Mouse (Mus musculus) erythroid progenitor cell, adult 5-6 weeks (primary cell): ENCODE data around the gene Pde4c. TPM values are rescaled to one million over a fixed set of nuclear protein-coding genes. Genes with fewer than 3 reads are reported as not detected.

Source experiments
- ATAC-seq: replicated peaks from 2 replicates; pipeline ENCODE4 v1.8.0; 2016; ENCODE audit warnings: moderate number of reproducible peaks, mild to moderate bottlenecking, moderate TSS enrichment, inconsistent platforms; ENCODE audit not compliant: poor library complexity, low FRiP score, severe bottlenecking
- total RNA-seq, 2 experiments: library from RNA; stranded (forward) in 1 of 2; stranded (reverse) in 1 of 2; fragments of 150-400 nt in 1 of 2; fragments of 186-747, 209-891 nt in 1 of 2; gene quantifications; 2 replicates each; pipeline versions ENCODE4 v1.2.3 to v1.2.4; 2015 to 2017; ENCODE audit warnings: low replicate concordance in 2 of 2

The Pde4c gene
- total RNA-seq, 2 experiments from 2014 or later = 0.84 TPM; not detected in 1

DNA sequence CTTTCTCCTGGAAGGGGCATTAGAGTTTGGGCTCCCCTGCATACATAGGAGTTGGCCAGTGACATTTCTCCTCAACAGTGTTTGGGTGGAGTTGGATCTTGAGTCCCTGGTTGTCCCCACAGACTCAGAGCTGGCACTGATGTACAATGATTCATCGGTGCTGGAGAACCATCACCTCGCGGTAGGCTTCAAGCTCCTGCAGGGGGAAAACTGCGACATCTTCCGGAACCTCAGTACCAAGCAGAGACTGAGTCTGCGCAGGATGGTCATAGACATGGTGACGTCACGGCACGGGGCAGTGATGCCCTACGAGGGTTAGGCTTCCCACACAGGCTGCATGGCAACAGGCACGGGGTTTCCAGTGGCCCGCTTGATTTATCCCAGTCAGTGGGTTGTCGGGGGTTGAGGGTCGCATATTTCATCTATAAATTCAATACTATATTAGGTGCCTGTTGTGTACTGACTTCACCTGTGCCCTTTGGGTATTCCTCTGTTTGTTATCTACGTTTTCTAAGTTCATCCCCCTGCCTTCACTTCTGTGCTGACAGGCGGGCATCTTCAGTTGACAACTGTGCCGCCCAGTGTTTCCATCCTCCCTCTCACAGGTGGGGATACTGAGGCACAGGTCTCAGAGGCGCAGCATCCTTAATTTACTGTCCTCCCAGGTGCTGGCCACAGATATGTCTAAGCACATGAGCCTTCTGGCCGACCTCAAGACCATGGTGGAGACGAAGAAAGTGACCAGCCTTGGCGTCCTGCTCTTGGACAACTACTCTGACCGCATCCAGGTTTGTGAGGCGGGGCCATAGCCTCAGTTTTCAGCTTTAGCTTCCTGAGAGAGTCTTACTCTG is 25.0 kb downstream of the Pde4c start:
- no peak for ATAC-seq

DNA sequence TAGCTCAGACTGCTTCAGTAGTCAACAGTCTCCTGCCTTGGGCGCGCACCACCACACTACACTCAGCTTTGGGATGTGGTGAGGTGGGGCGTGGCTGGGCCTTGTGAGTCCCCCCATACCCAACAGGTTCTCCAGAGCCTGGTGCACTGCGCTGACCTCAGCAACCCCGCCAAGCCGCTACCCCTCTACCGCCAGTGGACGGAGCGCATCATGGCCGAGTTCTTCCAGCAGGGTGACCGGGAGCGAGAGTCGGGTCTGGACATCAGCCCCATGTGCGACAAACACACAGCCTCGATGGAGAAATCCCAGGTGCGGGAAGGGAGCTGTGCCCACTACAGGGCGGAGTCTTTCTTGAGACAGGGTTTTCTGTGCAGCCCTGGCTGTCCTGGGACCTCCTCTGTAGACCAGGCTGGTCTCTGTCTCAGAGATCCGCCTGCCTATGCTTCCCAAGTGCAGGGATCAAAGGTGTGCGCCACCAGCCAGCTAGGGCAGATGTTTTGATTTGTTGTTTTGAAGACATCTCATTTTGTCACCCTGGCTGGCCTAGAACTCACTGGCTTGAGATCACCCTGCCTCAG is 25.7 kb downstream of the Pde4c start:
- ATAC-seq = 0 out of 2 replicates have a peak, but pooled peaks have one; percentile 21

DNA sequence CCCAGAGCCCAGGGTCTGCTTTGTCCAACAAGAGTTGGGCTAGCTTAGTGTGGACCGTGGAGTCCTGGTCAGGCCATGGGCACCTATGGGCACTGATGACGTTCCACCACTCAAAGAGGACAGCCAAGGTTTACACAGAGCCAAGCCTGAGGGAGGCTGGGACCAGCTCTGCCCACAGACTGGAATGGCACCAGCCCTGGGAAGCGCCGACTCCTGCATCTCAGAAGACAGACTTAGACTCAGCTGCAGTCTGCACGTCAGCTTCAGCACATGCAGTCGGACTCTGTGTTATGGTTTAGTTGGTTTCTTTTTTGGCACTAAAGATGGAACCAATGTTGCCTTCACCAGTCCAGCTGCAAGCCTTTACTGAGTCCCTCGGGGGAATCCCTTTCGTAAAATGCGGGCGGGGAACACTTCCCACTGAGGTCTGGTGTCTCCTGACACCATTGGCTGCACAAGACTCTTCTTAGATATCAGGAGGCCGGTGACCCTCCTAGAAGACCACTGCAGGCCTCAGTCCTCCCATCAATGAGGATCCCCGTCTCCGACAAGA is 26.7 kb downstream of the Pde4c start:
- ATAC-seq = no peak

DNA sequence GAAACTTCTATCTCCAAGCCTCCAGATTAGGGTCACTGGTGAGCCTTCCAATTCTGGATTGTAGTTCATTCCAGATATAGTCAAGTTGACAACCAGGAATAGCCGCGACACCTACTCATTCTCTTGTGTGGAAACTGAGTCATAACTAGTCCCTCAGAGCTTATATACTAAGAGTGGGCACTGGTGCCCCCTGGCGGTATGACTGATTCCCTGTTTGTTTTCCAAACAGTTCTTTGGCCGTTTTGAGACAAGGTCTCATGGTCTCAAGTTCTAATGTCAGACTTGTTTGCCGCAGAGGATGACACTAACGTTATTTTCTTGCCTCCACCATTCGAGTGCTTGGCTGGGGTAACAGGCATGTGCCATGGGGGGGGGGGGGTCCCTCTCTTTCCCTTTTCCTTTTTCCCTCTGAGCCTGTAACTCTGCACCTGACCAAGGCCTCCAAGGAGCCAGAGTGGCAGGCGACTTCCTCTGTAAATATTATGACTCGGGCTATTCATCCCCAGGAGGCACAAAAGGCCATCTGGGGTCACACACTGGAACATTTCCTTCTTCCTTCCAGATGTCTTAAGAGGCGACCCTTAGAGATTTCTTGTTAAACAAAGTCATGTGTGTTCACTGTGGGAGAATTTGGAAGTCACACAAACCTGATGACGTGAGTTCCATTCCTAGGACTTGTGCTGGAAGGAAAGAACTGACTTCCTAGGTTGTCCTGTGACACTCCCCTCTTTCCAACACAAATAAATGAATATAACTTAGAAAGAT is 28.7 kb downstream of the Pde4c start:
- ATAC-seq = no peak

DNA sequence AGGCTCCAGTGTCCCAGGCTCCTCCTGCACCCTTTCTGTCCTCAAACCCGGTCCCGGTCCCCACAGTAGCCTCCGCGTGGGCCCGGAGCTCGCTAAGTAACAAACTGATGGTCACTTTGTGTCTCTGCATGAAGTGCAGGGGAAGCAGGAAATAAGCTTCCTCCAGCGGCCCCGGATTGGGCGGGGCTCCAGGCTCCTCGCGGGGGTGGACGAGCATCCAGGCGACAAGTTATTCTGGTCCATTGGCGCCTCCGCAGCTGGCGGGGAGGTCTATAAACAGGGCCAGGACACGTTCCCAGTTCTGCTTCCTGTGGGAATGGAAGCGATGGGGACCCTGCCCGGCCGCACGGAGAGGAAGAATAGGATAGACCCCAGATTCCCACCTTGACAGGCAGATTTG is 29.6 kb downstream of the Pde4c start:
- ATAC-seq = no peak

DNA sequence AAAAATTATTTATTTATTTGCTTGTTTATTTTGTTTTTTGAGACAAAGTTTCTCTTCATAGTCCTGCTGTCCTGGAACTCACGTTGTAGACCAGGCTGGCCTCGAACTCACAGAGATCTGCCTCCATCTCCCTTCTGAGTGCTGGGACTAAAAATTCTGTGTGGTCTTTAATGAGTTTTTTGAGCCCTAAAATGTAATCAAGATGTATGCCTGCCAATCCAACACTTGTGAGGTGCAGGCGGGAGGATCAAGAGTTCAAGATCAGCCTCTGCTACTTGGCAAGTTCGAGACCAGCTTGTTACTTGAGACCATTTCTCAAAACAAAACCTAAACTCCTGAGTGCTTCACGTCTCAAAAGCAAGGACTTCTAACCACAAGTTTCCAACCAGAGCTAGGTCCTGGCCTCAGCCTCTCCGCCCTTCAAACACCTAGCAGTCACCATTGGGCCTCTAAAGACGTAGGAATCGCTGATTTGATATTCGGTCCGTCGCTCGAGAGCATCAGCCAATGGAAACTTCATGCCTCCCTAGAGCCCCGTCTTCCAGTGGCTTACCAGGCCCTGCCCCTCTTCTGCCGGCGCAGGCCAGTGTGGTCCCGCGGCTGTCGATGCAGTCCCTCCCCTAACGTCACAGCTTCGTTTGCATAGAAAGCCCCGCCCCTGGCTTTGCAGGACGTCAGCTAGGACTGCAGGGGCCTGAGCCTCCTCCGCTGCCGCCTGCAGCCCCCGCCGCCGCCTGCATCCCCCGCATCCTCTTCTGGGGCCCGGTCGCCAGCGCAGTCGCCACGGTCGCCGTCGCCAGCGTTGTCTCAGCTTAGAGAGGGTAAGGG is 30.7 kb downstream of the Pde4c start, which contains the start of gene Rab3a:
Rab3a (plus strand) TSS at position 637 of the 828 bp plus-strand sequence.
- peak; percentile 95 for ATAC-seq

DNA sequence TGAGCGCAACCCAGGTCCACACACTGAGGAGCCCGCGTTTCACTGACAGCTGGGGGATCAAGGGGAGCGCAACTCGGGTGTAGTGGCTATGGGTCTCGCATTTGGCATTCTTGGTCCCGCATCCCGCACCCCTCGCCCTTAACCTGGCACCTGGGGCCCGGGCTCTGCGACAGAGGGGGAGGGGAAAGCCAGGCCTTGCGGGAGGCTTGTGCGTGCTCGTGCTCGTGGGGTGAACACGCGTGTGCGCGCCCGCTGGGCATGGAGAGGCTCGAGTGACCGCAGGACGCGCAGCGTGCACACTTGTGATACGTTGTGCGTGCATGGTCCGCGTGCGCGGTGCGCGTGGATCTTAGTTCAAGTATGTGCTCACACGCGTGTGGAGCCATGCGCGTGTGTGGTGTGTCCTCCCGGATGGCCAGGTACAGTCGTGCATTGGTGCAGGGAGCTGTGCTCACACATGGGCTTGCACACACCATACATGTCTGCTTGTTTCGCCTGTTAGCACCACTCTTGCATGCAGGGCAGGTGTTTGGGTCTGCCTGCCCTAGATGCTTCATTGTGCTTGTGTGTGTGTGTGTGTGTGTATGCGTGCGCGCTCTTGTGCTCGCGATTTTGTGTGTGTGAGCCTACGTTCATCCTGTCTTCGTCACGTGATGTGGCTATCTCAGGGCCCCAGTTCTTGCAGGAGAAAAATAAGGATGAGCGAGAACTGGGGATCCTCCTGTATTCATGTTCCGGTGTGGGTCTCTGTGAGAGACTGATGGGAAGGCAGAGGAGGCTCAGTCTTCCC is 31.5 kb downstream of the Pde4c start:
- ATAC-seq = peak; percentile 43

DNA sequence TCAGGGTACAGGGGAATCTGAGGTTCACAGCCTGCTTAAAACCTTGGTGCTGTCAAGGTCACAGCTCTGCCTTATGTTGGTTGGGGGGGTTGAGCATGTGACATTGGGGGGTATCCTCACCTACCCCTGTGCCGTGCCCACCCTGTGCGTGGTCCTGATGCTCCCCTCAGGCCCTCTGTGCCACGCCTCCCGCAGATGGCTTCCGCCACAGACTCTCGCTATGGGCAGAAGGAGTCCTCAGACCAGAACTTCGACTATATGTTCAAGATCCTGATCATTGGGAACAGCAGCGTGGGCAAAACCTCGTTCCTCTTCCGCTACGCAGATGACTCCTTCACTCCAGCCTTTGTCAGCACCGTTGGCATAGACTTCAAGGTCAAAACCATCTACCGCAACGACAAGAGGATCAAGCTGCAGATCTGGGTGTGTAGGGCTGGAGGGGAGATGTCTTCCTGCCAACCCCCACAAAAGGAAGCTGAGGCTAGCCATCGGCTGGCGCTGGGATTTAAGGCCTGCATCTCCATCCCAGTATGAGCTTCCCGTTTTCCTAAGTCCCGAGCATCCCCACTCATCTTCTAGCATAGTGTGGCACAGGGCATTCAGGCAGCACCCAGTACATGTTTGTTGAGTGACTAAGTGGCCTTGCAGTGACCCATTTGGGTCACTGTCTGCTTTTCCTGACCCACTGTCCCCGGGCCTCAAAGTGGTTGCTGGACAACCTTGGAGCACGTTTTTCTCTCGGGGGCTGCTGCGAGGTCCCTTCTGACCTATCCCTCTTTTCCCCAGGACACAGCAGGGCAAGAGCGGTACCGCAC is 32.3 kb downstream of the Pde4c start:
- no peak for ATAC-seq

DNA sequence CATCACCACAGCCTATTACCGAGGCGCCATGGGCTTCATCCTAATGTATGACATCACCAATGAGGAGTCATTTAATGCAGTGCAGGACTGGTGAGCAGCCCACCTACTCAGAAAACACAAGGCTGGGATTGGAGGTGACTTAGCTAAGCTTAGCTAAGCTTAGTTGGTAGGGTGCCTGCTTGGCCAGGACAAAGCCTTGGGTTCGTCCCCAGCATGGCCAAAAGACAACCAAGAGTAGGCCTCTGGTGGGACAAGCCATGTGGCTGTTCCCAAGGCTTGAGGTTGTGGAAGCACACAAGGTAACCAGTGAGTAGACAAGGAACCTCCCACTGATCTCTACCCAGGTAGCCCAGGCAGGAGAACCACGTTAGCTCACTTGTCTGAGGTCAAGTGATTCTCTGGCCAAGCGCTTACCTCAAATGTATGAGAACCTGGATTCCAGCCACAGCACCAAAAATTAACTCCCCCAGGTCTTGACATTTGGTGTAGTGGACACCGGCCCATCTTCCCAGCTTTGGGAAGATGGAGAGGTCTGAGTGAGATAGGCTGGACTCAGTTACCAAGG is 33.0 kb downstream of the Pde4c start:
- ATAC-seq = no peak

DNA sequence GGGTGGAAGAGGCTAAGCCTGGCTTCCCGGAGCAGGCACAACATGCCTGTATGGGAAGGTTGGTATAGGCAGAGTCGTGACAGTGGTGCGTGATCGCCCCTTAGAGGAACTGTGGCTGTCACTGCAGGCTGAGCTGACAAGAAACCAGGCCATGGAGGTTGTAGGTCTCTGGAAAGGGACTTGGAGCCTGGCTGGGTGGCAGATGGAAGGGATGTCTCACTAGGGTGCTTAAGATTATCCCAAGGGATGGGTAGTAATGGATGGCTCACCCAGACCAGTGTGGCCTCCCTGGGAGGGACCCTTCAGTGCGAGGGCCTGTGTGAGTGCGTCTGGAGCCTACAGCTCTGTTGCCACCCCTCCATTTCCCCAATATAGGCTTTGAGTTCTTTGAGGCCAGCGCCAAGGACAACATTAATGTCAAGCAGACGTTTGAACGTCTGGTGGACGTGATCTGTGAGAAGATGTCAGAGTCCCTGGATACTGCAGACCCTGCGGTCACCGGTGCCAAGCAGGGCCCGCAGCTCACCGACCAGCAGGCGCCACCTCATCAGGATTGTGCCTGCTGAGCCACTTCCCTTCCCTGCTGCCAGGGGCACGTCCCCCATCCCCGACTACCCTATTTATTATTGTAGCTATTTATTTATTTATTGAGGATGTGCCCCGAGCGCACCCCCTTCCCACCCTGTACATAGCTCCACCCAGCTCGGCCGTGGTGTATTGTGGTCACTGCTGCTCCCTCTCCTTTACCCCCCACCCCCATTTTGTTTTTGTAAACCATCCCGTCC is 34.2 kb downstream of the Pde4c start:
- no peak for ATAC-seq

DNA sequence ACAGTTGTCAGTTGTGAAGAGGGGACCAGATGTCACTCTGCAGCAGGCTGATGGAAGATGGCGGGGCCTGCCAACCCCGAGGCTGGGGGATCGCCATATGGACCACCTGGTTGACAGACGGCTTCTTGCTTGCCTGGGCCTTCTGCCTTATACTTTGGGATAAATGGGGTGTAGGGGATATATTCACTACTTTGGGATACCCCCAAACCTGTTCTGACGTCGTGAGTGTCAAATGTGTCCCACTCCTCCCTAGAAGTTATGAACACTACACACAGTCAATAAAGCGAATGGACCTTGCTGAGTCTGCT is 34.7 kb downstream of the Pde4c start:
- no peak for ATAC-seq

DNA sequence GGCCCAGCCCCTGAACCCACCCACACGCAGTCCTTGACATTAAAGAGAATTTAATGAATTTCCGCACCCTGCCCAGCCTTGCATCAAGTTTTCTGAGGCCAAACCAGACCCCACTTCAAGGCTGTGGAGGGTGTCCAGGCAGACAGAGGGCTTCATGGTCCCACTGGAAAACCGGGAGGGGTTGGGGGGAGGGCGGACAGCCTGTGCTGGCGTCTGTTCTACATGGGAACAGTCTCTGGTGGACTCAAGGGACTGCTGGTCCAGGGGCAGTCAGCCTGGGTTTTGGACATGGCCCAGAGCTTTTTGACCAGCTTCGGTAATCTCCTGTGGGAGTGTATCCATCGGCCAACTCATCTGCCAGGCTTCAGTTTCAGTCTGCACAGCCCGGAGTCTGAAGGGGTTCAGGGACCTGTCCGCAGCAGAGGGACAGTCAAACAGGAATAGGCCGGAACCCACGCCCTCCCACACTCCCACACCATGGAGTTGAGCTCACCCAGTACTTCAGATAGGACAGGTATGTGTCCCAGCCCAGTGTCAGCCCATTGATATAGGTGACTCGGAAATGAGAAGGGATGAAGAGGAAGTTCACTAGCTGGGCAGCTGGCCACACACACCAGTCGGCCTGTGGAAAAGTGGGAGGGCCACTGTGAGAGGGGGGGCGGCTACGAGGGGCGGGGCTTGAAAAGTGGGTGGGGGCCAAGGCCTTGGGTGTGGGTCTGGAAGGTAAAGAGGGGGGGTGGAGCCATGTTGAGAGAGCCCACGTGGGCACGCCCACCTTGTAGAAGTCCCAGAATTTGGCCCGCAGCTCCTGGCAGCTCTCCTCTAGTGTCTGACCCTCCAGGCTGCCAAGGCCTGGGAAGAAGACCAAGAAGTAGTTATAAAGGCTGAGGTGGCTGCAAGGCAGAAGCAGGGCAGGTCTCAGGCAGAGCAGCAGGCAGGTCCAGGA is 35.4 kb downstream of the Pde4c start:
- ATAC-seq = no peak

DNA sequence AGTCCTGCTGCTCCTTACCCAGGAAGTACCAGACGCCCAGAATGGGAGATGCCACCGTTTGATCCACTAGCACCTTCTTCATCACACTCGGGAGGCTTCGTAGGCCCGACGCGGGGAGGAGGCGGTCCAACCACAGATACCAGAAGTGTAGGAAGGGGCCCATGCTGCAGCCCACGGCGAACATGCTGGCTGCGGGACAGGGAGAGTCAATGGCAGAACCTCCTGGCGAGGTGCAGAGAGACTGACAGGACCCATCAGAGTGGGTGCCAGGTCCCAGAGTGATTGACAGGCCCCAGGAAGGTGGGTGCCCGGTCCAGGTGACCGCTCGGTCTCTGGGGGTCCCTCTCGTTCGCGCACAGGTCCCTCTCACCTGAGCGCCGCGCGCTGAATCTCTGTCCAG is 36.8 kb downstream of the Pde4c start:
- ATAC-seq = no peak

DNA sequence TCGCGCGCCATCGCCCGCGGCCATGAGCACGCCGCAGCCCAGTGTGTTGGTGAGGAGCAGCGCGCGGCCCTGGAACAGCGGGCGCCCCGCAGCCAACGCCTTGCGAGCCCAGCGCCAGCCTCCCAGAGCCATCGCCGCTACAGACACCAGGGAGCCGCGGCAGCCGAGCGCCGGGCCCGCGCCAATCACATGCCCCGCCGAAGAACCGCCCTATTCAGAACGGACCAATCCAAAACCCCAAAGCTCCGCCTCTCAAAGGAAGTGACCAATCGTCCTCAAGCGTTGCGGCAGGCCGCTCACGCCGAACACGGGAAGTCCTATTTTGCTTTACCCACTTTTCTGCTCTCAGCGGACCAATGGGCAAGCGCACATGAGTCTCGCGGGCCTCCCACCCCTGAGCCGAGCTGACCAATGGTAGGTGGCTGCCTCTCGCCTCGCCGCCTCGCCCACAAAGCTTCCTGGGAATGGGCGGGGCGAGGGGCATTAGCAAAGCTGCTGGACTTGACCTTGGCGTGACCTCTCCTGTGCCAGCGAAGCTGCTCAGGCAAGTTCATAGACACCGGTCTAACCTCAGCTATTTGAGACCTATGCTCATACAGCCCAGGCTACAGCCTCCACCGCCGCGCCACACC is 37.4 kb downstream of the Pde4c start, which contains the start of gene Mpv17l2:
Mpv17l2 (minus strand) TSS at position 172 of the 632 bp plus-strand sequence.
- ATAC-seq = peak; percentile 80

DNA sequence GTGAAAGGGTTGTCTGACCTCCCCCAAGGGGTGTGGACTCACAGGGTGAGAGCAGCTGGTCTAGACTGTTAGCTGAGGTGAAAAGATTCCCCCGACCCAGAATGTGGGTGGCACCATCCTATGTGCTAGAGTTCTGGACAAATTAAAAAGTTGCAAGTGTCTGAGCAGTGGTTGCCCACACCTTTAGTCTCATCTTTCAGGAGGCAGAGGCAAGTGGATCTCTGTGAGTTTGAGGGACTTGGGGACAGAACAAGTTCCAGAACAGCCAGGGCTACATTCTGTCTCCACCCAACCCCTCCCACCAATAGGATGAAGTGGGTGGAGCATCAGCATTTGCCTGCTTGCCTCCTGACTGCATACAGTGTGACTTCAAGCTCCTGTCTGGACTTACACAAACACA is 38.6 kb downstream of the Pde4c start:
- peak; percentile 51 for ATAC-seq
